Mouse (Mus musculus): ENCODE results near the gene Gm10644.

Gene Gm10644

GRCm38 (mm10) chr8:83898456-83898855 is 56.5 kb downstream of the Gm10644 start:
- peak in 1 of 2 experiments; percentile 62 for DNase-seq (ENCODE audit: low spot score in 2 of 2)

GRCm38 (mm10) chr8:83897211-83897610 is 57.8 kb downstream of the Gm10644 start:
- peak; percentile 64 to 69 for DNase-seq (ENCODE audit: low spot score in 2 of 2)

GRCm38 (mm10) chr8:83896461-83896860 is 58.5 kb downstream of the Gm10644 start:
- DNase-seq (ENCODE audit: low spot score in 2 of 2): no peak

GRCm38 (mm10) chr8:83895894-83896293 is 59.1 kb downstream of the Gm10644 start:
- DNase-seq (ENCODE audit: low spot score in 2 of 2): no peak

GRCm38 (mm10) chr8:83893915-83894314 is 61.1 kb downstream of the Gm10644 start:
- DNase-seq (ENCODE audit: low spot score in 2 of 2): peak; percentile 87

GRCm38 (mm10) chr8:83892061-83892460 is 62.9 kb downstream of the Gm10644 start:
- DNase-seq (ENCODE audit: low spot score in 2 of 2): no peak

- DNase-seq (ENCODE audit: low spot score in 2 of 2): no peak
Observed at GRCm38 (mm10) chr8:83888409-83888808, 66.6 kb downstream of the Gm10644 start.

Measured in frontal cortex, postnatal 36 days (tissue).